Mouse (Mus musculus) gastrocnemius, adult 2 months (tissue): Measurements from ENCODE around the gene Mmaa. TPM values are rescaled to one million over a fixed set of nuclear protein-coding genes. Genes with fewer than 3 reads are reported as not detected.

Experiments
- DNase-seq: peaks from one replicate; pipeline ENCODE4 v3.0.0; 2022
- H3K27ac ChIP-seq: fragments of 200-600 bp; 2 replicates; pipeline ENCODE4 v1.8.1; 2022; ENCODE audit warnings: mild to moderate bottlenecking
- H3K4me3 ChIP-seq: fragments of 200-600 bp; 2 replicates; pipeline ENCODE4 v1.8.1; 2022; ENCODE audit warnings: mild to moderate bottlenecking, moderate library complexity
- CTCF ChIP-seq: fragments of 200-600 bp; IDR thresholded peaks from 2 replicates; pipeline ENCODE4 v1.8.1; 2022; ENCODE audit warnings: antibody characterized with exemption, mild to moderate bottlenecking, moderate library complexity
- intact Hi-C: fragments of 180-260 bp; cut with DNase I; formaldehyde crosslinking; loops from one replicate; pipeline ENCODE4 v1.15.1; 2025
- total RNA-seq, 2 experiments: library from RNA; stranded (reverse); gene quantifications; 2 replicates each; pipeline ENCODE4 v1.2.3; 2021

Gene Mmaa
- total RNA-seq, 2 experiments from 2014 or later, result 14.6 to 25.8 TPM

DNA sequence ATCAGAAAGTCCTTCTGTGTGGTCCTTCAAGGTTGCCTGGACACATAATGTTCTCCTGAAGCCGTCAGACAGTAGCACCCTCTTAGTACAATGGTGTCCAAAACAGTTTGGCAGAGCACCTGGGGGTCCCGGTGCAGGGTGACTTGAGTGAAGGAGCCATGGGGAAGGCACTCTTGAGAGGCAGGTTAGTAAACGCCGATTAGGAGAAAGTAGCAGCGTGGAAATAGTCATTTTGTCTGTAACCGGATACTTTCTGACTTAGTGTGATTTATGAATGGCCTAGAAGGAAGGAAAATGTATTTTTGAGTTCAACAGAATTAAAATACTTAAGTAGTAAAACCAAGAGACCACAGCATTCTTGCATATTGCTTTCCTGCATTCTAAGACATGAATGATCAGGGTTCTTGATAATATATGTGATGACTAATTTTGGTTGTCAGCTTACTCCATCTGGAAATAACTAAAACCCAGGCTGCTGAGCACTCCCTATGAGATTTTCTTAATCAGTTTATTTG is 13.3 kb downstream of the Mmaa start:
- no peak overlapping the region for H3K27ac ChIP-seq
- intact Hi-C loops, result no loop called here
- no peak for TF ChIP-seq CTCF
- DNase-seq, result no peak
- H3K4me3 ChIP-seq, result no peak overlapping the region

DNA sequence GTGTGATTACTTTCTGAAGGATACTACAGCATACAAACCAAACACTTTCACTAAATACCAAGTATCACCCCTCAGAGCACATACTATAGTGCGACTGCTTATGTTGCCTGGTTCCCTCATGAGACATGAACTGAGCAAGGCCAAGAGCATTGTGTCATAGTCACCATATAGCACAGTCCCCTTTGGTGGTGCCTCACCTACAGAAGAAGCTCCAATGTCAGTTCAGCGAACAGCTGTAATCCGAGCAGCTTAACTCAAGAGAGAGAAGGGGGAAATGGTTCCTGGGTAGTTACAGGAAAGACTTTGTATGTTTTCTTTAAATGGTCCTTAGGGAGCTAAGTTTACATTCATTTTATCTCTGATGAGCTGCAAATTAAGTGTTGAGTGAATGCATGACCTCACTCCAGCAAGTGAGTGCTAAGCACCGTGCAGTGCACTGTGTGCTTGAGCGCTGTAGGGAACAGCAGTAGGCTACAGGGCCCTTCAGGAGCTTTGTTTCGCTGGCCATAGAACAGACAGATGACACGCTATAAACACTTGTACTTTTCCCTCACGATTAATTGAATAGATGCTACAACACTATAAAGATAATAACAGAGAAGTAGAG is 17.4 kb downstream of the Mmaa start:
- intact Hi-C loops, result no loop called here
- no peak for DNase-seq
- no peak overlapping the region for H3K4me3 ChIP-seq
- H3K27ac ChIP-seq, result no peak overlapping the region
- TF ChIP-seq CTCF, result no peak

DNA sequence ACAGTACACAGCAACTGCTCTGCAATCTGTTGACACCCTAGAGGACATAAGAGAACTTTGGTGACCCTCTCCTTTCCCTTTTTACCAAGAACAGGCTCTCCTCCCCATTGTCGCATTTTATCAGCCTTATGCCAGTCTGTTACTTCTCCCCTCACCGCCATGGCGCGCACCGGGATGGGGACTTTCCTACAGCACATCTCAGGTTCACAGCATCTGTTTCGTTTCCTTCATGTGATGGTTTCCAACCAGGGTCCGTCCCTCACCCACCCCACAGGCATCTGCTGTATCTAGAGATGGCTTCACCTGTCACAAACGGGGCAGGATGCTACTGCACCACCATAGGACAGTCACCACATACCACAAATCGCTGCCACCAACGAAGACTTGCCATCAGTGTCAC is 19.8 kb downstream of the Mmaa start:
- no peak for DNase-seq
- no peak for TF ChIP-seq CTCF
- Histone ChIP-seq H3K27ac (no peak overlapping the region), H3K4me3 (no peak overlapping the region)
- intact Hi-C loops, result no loop called here

DNA sequence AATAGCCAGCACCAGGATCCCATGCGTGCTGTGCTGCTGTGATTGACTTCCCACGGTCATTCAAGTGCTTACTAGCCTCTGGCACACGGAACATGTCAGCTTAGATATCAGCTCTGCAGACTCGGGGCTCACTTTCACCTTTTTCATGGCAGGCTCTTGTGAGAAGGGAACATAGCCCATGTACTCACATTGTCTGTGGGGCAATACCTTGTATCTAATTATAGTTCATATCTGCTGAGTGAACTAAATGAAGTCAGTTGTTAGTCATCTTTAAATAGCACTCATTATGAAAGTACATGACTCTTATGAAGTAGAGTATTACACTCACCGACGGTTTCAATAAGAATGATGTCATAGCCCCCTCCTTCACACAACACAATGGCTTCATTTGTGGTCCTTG is 21.0 kb downstream of the Mmaa start:
- intact Hi-C loops, result no loop called here
- H3K27ac ChIP-seq, result peak overlapping the region; percentile 63

DNA sequence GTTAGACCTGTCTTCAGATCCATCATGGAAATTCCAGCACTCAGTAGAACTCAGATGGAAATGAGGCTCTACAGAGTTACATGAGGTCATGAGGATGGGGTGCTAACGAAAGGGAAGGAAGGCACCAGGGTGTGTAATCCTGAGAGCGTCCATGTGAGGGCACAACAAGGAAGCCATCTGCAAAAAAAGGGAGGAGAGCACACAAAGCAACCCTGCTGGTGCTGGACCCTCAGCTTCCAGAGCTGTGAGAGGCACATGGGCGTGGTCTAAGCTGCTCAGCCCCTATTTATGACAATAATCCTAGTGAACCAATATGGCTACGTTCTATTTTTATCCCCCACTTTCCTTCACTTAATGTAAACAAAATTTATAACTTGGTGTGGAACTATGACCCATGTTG is 22.1 kb downstream of the Mmaa start:
- no peak for TF ChIP-seq CTCF
- no peak overlapping the region for H3K27ac ChIP-seq
- DNase-seq, result no peak
- intact Hi-C loops, result no loop called here
- H3K4me3 ChIP-seq, result no peak overlapping the region

More for the DNA sequence above, 21.0 kb downstream of the Mmaa start:
- no peak for TF ChIP-seq CTCF
- peak; percentile 47 for DNase-seq
- no peak overlapping the region for H3K4me3 ChIP-seq

DNA sequence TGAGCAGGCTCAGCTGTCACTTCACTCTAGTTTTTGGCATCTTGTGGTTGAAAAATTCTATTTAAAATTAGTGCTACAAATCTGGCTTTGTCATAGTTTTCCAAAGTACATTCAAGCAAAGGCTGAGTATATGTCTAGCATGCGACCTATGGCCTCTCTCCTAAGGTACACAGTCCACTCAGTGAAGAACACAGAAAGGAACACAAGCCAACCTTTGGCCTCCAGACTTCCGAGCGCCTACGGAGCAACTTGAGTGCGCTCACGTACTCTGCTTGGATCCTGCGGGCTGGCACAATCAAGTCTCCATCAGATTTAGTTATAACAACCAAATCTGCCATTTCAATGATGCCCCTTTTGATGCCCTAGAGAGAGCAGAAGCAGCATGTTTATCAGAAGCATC is 25.8 kb downstream of the Mmaa start:
- no peak for TF ChIP-seq CTCF
- DNase-seq, result no peak
- Histone ChIP-seq H3K4me3 (no peak overlapping the region), H3K27ac (no peak overlapping the region)
- intact Hi-C loops, result no loop called here

DNA sequence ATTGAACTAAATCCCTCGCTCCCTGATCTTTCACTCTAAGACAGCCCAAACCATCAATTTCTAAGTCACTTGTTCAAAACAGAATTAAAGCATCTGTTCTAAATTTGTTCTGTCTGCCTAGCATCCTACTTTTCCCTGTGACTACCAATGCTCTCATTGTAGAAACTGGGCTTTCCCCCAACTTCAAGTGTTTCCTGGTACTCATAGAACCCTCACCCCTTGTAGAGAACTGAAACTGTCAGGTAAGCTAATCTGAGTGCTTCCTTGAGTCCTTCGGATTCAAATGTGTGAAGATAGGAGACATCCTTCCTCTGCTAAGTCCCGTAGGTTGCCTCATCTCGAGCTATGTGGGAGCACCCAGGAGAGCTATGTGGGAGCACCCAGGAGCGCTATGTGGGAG is 32.8 kb downstream of the Mmaa start:
- no peak overlapping the region for H3K4me3 ChIP-seq
- no peak for TF ChIP-seq CTCF
- DNase-seq, result no peak
- intact Hi-C loops, result no loop called here
- H3K27ac ChIP-seq, result no peak overlapping the region

DNA sequence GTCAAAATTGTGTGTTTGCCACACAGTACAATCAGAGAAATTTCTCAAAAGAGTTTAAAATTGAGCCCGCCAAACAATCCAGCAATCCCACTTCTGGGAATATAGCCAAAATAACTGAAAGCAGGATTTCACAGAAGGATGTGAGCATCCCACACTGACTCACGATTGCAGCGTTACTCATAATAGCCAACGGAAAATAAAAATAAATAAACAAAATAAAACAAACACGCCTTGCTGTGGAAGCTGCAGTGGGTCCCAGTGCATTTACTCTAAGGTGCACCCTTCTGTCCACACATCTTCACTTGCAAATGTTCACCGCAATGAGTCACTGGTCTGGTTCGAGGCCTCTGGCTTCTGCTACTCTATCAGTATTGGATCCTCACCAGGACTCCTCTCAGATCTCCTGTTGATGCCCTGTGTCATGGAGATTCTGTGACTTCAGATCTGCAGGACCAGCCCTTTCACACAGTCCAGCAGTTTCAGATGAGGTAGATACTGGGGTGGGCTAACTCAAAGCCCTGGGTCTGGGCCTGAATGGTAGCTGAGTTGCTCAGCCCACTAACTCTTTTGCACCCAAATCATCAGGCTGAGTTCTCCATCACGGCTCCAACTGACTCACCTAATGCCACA is 38.5 kb downstream of the Mmaa start:
- intact Hi-C loops, result no loop called here
- no peak for TF ChIP-seq CTCF
- no peak overlapping the region for H3K27ac ChIP-seq

DNA sequence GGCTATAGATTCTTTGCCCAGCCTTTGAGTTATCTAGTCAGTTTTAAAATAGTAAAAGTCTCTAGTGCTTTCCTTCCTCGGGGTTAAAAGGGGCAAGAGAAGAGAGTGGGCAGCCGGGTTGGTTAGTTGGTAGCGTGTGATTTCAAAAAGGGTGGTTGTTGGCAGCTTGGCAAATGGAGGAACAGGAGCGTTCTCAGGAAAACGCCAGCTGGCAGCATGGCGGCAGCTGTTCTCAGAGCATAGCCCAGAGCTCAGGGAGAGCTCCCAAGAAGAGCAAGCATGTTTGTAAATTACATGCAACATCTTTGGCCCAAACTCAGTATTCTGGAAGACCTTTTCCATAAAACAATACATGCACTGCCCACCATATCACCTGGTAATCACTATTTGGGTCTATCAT is 41.0 kb downstream of the Mmaa start:
- H3K27ac ChIP-seq, result no peak overlapping the region
- H3K4me3 ChIP-seq, result no peak overlapping the region
- DNase-seq, result peak; percentile 29
- intact Hi-C loops, result no loop called here
- TF ChIP-seq CTCF, result no peak

More for the DNA sequence above, 38.5 kb downstream of the Mmaa start:
- H3K4me3 ChIP-seq, result no peak overlapping the region
- DNase-seq, result no peak

DNA sequence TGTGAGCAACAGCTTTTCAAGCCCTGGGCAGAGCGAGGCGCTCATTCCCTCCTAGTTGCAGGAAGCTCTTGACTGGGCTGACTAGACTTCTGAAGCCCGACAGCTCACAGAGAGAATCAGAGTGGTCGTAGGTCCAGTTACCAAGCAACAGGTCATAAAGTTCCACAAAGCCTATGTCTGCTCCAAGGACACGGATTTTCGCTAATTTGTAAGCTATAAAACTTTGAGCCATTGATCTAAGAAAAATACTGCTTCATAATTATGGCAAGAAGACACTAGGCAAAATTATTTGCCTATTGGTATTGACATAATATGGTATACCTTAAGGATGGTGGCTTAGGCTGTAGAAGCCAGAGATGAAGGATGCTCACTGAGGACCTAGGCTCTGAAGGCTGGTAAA is 46.3 kb downstream of the Mmaa start, which contains the start of gene 1700011L22Rik:
Gene 1700011L22Rik (minus strand): TSS at position 101 of the 400 bp plus-strand sequence.
- TF ChIP-seq CTCF, result no peak
- no peak for DNase-seq
- Histone ChIP-seq H3K27ac (no peak within 1 kb of the TSS), H3K4me3 (no peak within 1 kb of the TSS)
- intact Hi-C loops, result no loop called here

DNA sequence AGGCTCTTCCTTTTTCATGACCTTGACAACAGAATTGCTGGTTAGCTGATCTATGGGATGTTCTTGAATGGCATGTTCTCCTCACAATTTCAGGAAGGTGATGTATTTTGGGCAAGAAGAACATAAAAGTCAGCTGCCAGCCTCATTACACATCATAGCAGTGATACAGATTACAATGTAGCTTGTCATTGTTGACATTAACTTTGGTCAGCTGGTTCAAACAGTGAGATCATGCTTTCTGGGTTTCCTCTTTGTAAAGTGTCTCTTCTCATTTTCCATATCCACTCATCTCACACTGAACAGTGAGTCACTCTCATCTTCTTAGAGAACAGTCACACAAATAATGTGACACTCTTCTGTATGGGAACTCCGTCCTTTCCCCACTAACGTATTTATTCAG is 51.3 kb downstream of the Mmaa start:
- DNase-seq, result no peak
- intact Hi-C loops, result no loop called here
- H3K27ac ChIP-seq, result no peak overlapping the region
- no peak for TF ChIP-seq CTCF
- no peak overlapping the region for H3K4me3 ChIP-seq

DNA sequence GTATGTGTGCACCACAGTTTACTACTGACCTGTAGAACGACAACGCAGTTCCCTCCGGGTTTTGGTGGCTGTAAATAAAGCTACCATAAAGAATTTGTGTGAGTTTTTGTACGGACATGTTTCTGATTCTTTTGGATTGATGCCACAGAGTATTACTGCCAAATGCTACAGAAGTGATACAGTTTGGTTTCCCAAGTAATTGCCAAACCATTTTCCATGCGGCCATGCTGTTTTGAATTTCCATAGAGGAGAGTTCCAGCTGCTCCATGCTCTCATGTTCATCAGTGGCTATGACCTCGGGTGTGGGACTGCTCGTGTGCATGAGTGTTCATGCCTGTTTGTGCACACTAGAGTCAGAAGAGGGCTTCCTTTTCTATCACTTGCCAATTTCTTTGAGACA is 54.7 kb downstream of the Mmaa start:
- no peak overlapping the region for H3K4me3 ChIP-seq
- no peak for DNase-seq
- intact Hi-C loops, result no loop called here
- H3K27ac ChIP-seq, result no peak overlapping the region
- TF ChIP-seq CTCF, result no peak

DNA sequence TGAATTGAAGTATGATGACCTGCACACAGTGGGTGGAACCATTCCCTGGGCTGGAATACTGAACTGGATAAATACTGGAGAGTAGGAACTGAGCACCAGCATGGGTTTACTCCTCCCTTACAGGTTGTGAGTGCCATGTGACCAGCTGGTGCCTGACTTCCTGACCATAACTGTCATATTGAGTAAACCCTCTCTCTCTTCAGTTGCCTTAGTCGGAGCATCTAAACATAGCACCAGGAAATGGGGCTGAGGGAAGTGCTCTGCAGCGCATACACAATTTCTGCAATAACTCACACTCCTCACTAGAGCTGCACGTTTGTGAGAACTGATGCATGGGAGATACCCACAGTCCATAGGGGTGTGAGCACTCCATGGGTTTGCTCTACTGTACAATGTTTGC is 55.4 kb downstream of the Mmaa start:
- H3K27ac ChIP-seq, result no peak overlapping the region
- DNase-seq, result no peak
- intact Hi-C loops, result no loop called here
- H3K4me3 ChIP-seq, result no peak overlapping the region
- TF ChIP-seq CTCF, result no peak
